Mouse (Mus musculus) midbrain, embryonic 10.5 days (tissue): ENCODE measurements at regions not wholly inside any gene's neighbourhood (a gene's known extent, or its start where the extent isn't known, plus 50 kb on each side); places are given as distances from the start of the nearest gene placed in this dataset.
A peak's percentile ranks its signal among the peaks of the same experiment; 100 is the strongest.

Experiments
- DNase-seq: peaks from one replicate; pipeline ENCODE4 v3.0.0-alpha.2; 2017; ENCODE audit warnings: low spot score
- H3K27ac ChIP-seq: fragments of 300-500 bp; sonication (generic); replicated peaks from 2 replicates; pipeline ENCODE4 v1.5.1; 2016; ENCODE audit warnings: mild to moderate bottlenecking
- H3K27me3 ChIP-seq: fragments of 300-500 bp; sonication (generic); 2 replicates; pipeline ENCODE4 v1.6.1; 2016; ENCODE audit warnings: low read depth, mild to moderate bottlenecking; ENCODE audit not compliant: poor library complexity, severe bottlenecking
- H3K36me3 ChIP-seq: fragments of 300-500 bp; sonication (generic); 2 replicates; pipeline ENCODE4 v1.6.1; 2016; ENCODE audit warnings: mild to moderate bottlenecking, moderate library complexity
- H3K4me1 ChIP-seq: fragments of 300-500 bp; sonication (generic); 2 replicates; pipeline ENCODE4 v1.6.1; 2016
- H3K4me3 ChIP-seq: fragments of 300-500 bp; sonication (generic); 2 replicates; pipeline ENCODE4 v1.5.1; 2016; ENCODE audit warnings: mild to moderate bottlenecking, moderate library complexity
- H3K9me3 ChIP-seq: fragments of 300-500 bp; sonication (generic); replicated peaks from 2 replicates; pipeline ENCODE4 v1.6.1; 2016; ENCODE audit warnings: mild to moderate bottlenecking
- WGBS: fragments of 180-500 bp; shearing (Covaris S2); methylation state at CpG from one replicate; pipeline ENCODE4 v1.1.7; 2016; 5-methylcytosine and 5-hydroxymethylcytosine counted together

GRCm38 (mm10) chr19:15667889-15668623, 279.1 kb downstream of the Psat1 start:
- Histone ChIP-seq H3K4me3 (no peak overlapping the region), H3K9me3 (no peaks in the 10 kb centered on the region), H3K36me3 (no peaks in the 10 kb centered on the region), H3K27me3 (0 out of 2 replicates have a peak, but pooled peaks cover 8% of the 10 kb centered on the region), H3K4me1 (peaks cover 17% of the 10 kb centered on the region), H3K27ac (peak overlapping the region; percentile 73)
- DNase-seq, result peak; percentile 28
- 61% methylated on average over 13 of the region's 13 CpGs for WGBS

- Histone ChIP-seq H3K27ac (no peak overlapping the region), H3K27me3 (0 out of 2 replicates have a peak, but pooled peaks cover 8% of the 10 kb centered on the region), H3K9me3 (no peaks in the 10 kb centered on the region), H3K36me3 (no peaks in the 10 kb centered on the region), H3K4me1 (peaks cover 15% of the 10 kb centered on the region), H3K4me3 (no peak overlapping the region)
- 65% methylated on average over 3 of the region's 3 CpGs for WGBS
- no peak for DNase-seq
Measured at GRCm38 (mm10) chr19:15663659-15664255, 283.4 kb downstream of the Psat1 start.

- Histone ChIP-seq H3K36me3 (no peaks in the 10 kb centered on the region), H3K9me3 (no peaks in the 10 kb centered on the region), H3K27ac (no peak overlapping the region), H3K27me3 (0 out of 2 replicates have a peak, but pooled peaks cover 1% of the 10 kb centered on the region), H3K4me1 (no peaks in the 10 kb centered on the region), H3K4me3 (no peak overlapping the region)
- 83% methylated on average over 1 of the region's 1 CpGs for WGBS
- DNase-seq, result no peak
Measured at GRCm38 (mm10) chr19:15658611-15659010, 288.5 kb downstream of the Psat1 start.

GRCm38 (mm10) chr19:15657846-15658245, 289.3 kb downstream of the Psat1 start:
- H3K27ac ChIP-seq, result no peak overlapping the region
- WGBS, result 82% methylated on average over 1 of the region's 1 CpGs
- H3K4me1 ChIP-seq, result no peaks in the 10 kb centered on the region
- H3K36me3 ChIP-seq, result no peaks in the 10 kb centered on the region
- no peak overlapping the region for H3K4me3 ChIP-seq
- no peaks in the 10 kb centered on the region for H3K9me3 ChIP-seq
- H3K27me3 ChIP-seq, result no peaks in the 10 kb centered on the region
- DNase-seq, result no peak

GRCm38 (mm10) chr19:15649368-15649767, 297.8 kb downstream of the Psat1 start:
- 15% methylated on average over 4 of the region's 4 CpGs for WGBS
- H3K4me1 ChIP-seq, result peaks cover 18% of the 10 kb centered on the region
- H3K27me3 ChIP-seq, result peaks cover 26% of the 10 kb centered on the region
- no peak overlapping the region for H3K4me3 ChIP-seq
- no peak overlapping the region for H3K27ac ChIP-seq
- peak; percentile 50 for DNase-seq
- H3K9me3 ChIP-seq, result no peaks in the 10 kb centered on the region
- H3K36me3 ChIP-seq, result no peaks in the 10 kb centered on the region

- Histone ChIP-seq H3K9me3 (no peaks in the 10 kb centered on the region), H3K36me3 (no peaks in the 10 kb centered on the region), H3K4me3 (no peak overlapping the region), H3K4me1 (peaks cover 18% of the 10 kb centered on the region), H3K27ac (no peak overlapping the region), H3K27me3 (peaks cover 26% of the 10 kb centered on the region)
- DNase-seq, result no peak
- WGBS, result 75% methylated on average over 5 of the region's 5 CpGs
Measured at GRCm38 (mm10) chr19:15647313-15647712, 299.8 kb downstream of the Psat1 start.

- WGBS, result 84% methylated on average over 4 of the region's 4 CpGs
- no peak for DNase-seq
- no peaks in the 10 kb centered on the region for H3K9me3 ChIP-seq
- H3K4me3 ChIP-seq, result no peak overlapping the region
- H3K4me1 ChIP-seq, result peaks cover 18% of the 10 kb centered on the region
- H3K27me3 ChIP-seq, result peaks cover 16% of the 10 kb centered on the region
- H3K27ac ChIP-seq, result no peak overlapping the region
- no peaks in the 10 kb centered on the region for H3K36me3 ChIP-seq
Measured at GRCm38 (mm10) chr19:15644786-15645185, 302.4 kb downstream of the Psat1 start.

- Histone ChIP-seq H3K27ac (no peak overlapping the region), H3K27me3 (peaks cover 50% of the 10 kb centered on the region; the same call in 1 of the 2 replicates)
- 24% methylated on average over 6 of the region's 6 CpGs for WGBS
Measured at GRCm38 (mm10) chr19:15617233-15617915, 329.8 kb downstream of the Psat1 start.

GRCm38 (mm10) chr19:15614648-15615561, 332.2 kb downstream of the Psat1 start:
- WGBS, result 40% methylated on average over 19 of the region's 19 CpGs
- H3K36me3 ChIP-seq, result no peaks in the 10 kb centered on the region
- H3K27ac ChIP-seq, result peak overlapping the region; percentile 76
- no peaks in the 10 kb centered on the region for H3K9me3 ChIP-seq
- H3K27me3 ChIP-seq, result peaks cover 47% of the 10 kb centered on the region; the same call in 1 of the 2 replicates
- H3K4me3 ChIP-seq, result peak overlapping the region; percentile 31
- peak; percentile 53 for DNase-seq
- peaks cover 33% of the 10 kb centered on the region for H3K4me1 ChIP-seq

More at GRCm38 (mm10) chr19:15617233-15617915, 329.8 kb downstream of the Psat1 start:
- H3K4me1 ChIP-seq, result peaks cover 33% of the 10 kb centered on the region
- H3K36me3 ChIP-seq, result no peaks in the 10 kb centered on the region
- DNase-seq, result peak; percentile 48
- no peak overlapping the region for H3K4me3 ChIP-seq
- no peaks in the 10 kb centered on the region for H3K9me3 ChIP-seq

GRCm38 (mm10) chr19:15611137-15611758, 335.9 kb downstream of the Psat1 start:
- peaks cover 21% of the 10 kb centered on the region for H3K4me1 ChIP-seq
- no peak overlapping the region for H3K27ac ChIP-seq
- WGBS, result 84% methylated on average over 13 of the region's 13 CpGs
- H3K4me3 ChIP-seq, result no peak overlapping the region
- H3K36me3 ChIP-seq, result no peaks in the 10 kb centered on the region
- DNase-seq, result no peak
- no peaks in the 10 kb centered on the region for H3K9me3 ChIP-seq
- H3K27me3 ChIP-seq, result peaks cover 28% of the 10 kb centered on the region; the same call in 1 of the 2 replicates

- Histone ChIP-seq H3K27me3 (no peaks in the 10 kb centered on the region), H3K9me3 (no peaks in the 10 kb centered on the region), H3K27ac (no peak overlapping the region), H3K36me3 (no peaks in the 10 kb centered on the region), H3K4me1 (no peaks in the 10 kb centered on the region; the same call in 1 of the 2 replicates), H3K4me3 (no peak overlapping the region)
- WGBS, result 96% methylated on average over 4 of the region's 4 CpGs
- no peak for DNase-seq
Measured at GRCm38 (mm10) chr19:15606440-15606839, 340.7 kb downstream of the Psat1 start.

GRCm38 (mm10) chr19:15592821-15593220, 354.3 kb downstream of the Psat1 start:
- Histone ChIP-seq H3K4me1 (no peaks in the 10 kb centered on the region), H3K9me3 (no peaks in the 10 kb centered on the region), H3K36me3 (no peaks in the 10 kb centered on the region), H3K27ac (no peak overlapping the region), H3K4me3 (no peak overlapping the region), H3K27me3 (no peaks in the 10 kb centered on the region)
- WGBS, result 82% methylated on average over 2 of the region's 2 CpGs
- DNase-seq, result no peak
